Mouse (Mus musculus) bone marrow, adult 2 months (tissue): ENCODE measurements around the gene Chl1. TPM values are rescaled to one million over a fixed set of nuclear protein-coding genes. Genes with fewer than 3 reads are reported as not detected.

Source experiments
- H3K27ac ChIP-seq: fragments of 200-500 bp; 2 replicates; pipeline ENCODE4 v1.5.1; 2012; ENCODE audit warnings: low read depth, mild to moderate bottlenecking, control low read depth, inconsistent platforms, low read length; ENCODE audit not compliant: control insufficient read depth, poor library complexity, insufficient read depth
- H3K4me1 ChIP-seq: fragments of 200-500 bp; 2 replicates; pipeline ENCODE4 v1.6.1; 2011; ENCODE audit warnings: low read length; ENCODE audit not compliant: control insufficient read depth, insufficient read depth
- H3K4me3 ChIP-seq: fragments of 200-500 bp; replicated peaks from 2 replicates; pipeline ENCODE3; 2011; ENCODE audit warnings: mild to moderate bottlenecking, low read depth, low read length, control low read depth; ENCODE audit not compliant: control insufficient read depth
- CTCF ChIP-seq: fragments of 200-500 bp; IDR thresholded peaks from 2 replicates; pipeline ENCODE4 v1.5.1; 2011; ENCODE audit warnings: low read length, control low read depth; ENCODE audit not compliant: control insufficient read depth, insufficient read depth
- POLR2A ChIP-seq: fragments of 200-500 bp; IDR thresholded peaks from 2 replicates; pipeline ENCODE4 v1.6.1; 2011; ENCODE audit warnings: low read depth, mild to moderate bottlenecking, control low read depth, low read length, borderline replicate concordance; ENCODE audit not compliant: control insufficient read depth
- WGBS: fragments of 180-500 bp; shearing (Covaris S2); methylation state at CpG from one replicate; pipeline ENCODE4 v1.1.7; 2018; 5-methylcytosine and 5-hydroxymethylcytosine counted together
- polyA plus RNA-seq: library from polyadenylated mRNA; stranded (reverse); fragments of >200 nt; gene quantifications from 2 replicates; pipeline ENCODE4 v1.2.4, GENCODE M21; 2011; ENCODE audit warnings: low replicate concordance; ENCODE audit not compliant: missing spikeins, insufficient read depth, insufficient read length

Chl1 gene
- polyA plus RNA-seq, 1 experiment: 0.27 TPM

DNA sequence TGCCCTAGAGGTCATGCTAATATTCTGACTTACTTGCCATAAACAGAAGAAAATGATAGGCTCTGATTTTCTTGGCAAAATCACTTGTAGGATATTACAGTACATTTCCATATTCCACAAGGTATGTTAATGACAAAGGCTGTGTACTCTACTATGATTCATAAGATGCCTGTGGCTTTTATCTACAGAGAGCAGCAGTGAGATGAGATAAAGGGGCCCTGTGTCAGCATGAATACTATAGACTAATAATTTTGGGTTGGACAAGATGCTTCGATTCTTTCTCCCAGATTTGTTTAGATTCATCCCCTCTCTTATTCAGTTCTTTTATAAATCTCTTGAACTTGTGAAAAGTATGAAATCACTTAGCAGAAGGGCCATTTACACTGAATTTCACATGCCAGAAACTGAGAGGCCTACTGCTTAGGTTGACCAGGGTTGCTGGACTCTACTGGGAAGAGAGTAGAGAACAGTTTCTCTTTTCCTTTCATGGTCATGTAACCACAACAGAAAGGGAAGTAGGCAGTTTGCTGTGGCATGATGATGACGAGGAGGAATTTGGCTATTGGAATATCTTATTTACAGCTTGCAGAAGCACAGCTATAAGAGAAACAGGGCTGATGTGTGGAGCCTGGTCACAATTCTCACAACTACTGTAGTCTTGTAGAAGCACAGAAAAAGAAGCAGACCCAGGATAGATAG, 15.1 kb downstream of the Chl1 start:
- TF ChIP-seq POLR2A (no peak), CTCF (no peak)
- H3K4me3 ChIP-seq: no peak overlapping the region

DNA sequence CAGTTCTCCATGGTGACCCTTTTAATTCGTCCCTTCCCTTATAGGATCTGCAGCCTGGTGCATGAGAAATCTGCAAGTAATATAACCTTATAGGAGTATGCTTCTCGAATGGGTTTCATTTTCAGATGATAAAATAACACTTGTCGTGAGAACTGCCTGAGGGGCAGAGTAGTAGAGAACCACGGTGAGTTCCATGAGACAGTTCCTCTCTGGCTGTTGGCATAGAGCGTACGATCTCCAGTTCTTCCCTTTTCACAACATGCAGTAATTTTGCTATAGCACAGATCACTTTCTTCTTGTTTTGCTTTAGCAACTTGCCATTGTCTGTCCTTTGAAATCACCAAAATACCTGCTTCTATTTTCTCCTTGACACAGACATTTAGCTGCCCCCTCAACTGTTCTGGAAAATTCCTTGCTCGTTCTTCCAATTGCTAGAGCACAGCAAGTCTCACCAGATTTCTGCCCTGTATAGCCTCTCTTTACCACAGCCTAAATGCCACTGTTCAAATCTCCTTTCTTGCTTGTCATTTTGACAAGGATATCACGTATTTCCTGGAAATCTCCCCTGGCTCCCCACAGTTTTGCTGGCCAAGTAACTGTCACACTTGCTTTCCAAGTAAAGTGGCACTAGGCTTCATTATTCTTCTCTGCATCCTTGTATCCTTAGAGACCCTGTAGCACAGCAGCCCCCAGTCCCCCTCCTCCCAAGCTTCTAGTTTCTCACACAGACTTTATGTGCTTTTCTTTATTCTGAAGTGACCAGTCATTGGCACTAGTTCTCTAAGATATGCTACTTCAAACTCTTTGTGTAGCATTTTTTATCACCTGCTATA, 16.8 kb downstream of the Chl1 start:
- H3K4me3 ChIP-seq: no peak overlapping the region
- no peaks in the 10 kb centered on the region for H3K4me1 ChIP-seq
- no peak overlapping the region for H3K27ac ChIP-seq
- TF ChIP-seq CTCF: no peak
- no peak for TF ChIP-seq POLR2A
- 23% methylated on average over 8 of the region's 8 CpGs for WGBS

More for the DNA sequence above, 15.1 kb downstream of the Chl1 start:
- WGBS: 29% methylated on average over 2 of the region's 2 CpGs
- Histone ChIP-seq H3K27ac (no peak overlapping the region), H3K4me1 (no peaks in the 10 kb centered on the region)

DNA sequence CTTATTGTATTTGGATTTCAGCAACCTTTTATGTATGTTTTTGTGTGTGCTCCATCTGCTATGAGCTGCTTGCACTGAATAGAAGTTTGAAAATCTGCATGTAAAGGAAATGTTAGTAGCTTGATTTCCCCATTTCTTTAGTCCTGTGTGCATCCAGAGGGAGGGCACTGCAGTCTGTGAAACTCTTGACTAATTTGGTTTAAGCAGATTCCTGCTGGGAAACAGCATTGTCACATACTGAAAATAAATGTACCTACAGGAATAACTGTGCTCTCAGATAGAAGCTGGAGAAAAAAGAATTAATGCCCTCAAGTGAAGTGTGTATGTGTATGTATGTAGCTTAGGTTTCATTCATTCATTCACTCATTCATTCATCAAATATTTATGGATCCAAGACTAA, 22.7 kb downstream of the Chl1 start:
- no peak overlapping the region for H3K4me3 ChIP-seq
- no peaks in the 10 kb centered on the region for H3K4me1 ChIP-seq
- TF ChIP-seq CTCF (no peak), POLR2A (no peak)
- H3K27ac ChIP-seq: no peak overlapping the region

DNA sequence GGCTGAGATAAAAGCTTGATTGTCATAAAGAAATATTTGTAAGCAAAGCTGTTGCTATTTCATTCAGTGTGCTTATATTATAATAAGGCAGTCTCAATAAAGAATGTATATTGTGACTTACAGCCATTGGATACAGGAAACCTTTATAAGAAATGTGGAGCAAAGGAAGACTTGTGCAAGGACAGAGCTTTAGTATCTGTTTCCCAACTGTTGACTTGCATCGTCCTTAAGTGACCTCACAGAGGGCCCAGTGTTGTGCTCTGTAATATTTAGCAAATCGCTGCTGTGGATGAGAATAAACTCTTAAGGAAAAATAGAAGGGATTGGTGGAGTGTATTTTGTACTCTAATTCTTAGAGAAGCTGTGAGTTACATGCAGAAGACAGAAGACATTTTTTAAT, 23.6 kb downstream of the Chl1 start:
- Histone ChIP-seq H3K4me1 (no peaks in the 10 kb centered on the region), H3K4me3 (no peak overlapping the region), H3K27ac (no peak overlapping the region)
- TF ChIP-seq CTCF (no peak), POLR2A (no peak)
- WGBS: 62% methylated on average over 2 of the region's 2 CpGs

DNA sequence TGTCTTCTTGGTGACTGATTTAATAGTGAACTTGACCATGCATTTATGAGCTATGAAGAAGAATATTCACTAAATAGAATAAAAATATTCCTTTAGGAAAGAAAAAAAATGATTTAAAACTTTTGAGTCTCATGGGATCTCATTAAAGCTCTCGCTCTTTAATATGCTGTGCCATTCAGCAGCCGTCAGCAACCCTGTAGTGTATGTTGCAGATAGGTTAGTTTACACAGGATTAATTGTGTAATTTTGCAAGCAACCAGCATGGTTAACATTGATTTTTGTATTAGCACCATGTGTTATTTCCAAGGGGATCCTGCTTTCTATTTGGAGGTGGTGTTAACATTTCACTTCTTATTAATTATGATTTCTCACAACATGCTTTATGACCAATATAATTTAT, 32.2 kb downstream of the Chl1 start:
- TF ChIP-seq POLR2A: no peak
- TF ChIP-seq CTCF: no peak
- WGBS: 83% methylated on average over 2 of the region's 2 CpGs
- H3K4me1 ChIP-seq: no peaks in the 10 kb centered on the region

DNA sequence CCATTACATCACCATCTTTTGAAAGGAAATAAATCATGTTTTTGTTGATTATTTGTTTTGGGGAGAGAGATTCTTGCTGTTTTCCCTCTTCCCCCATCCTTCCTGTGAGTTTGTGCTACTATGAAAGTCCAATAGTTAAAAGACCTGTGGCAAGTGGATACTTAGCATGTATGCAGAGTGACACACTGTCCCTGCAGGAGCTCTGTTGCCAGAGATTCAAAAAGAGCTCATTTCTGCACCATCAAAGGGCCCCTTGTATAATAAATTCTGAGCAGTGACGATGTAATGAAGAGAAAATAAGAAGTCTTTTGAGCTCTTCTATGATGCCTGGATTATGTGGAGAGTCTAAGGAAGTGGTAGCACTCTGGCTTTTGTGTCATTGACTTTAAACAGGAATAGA, 33.4 kb downstream of the Chl1 start:
- Histone ChIP-seq H3K4me1 (no peaks in the 10 kb centered on the region), H3K27ac (no peak overlapping the region), H3K4me3 (no peak overlapping the region)
- TF ChIP-seq POLR2A (no peak), CTCF (no peak)
- 67% methylated on average over 1 of the region's 1 CpGs for WGBS

More for the DNA sequence above, 32.2 kb downstream of the Chl1 start:
- Histone ChIP-seq H3K4me3 (no peak overlapping the region), H3K27ac (no peak overlapping the region)

DNA sequence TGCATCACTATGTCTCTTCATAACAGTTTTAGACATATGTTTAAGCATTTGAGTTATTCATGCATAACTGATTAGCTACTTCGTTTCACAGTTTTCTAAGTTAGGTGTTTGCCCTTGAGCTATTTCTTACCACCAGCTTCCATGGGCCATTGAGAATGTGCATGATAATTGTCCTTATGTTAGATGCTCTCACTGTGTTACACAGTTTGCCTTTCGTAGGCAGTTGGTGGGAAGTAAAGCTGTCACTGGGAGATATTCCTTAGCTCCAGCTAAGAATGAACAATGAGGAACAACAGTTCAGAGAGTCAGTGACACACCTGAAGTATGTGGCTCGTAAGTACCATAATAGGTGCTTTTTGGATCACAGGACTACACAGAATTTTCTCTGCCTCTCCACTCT, 35.9 kb downstream of the Chl1 start:
- no peaks in the 10 kb centered on the region for H3K4me1 ChIP-seq
- H3K4me3 ChIP-seq: no peak overlapping the region
- H3K27ac ChIP-seq: no peak overlapping the region
- WGBS: 64% methylated on average over 3 of the region's 3 CpGs
- TF ChIP-seq POLR2A (no peak), CTCF (no peak)

DNA sequence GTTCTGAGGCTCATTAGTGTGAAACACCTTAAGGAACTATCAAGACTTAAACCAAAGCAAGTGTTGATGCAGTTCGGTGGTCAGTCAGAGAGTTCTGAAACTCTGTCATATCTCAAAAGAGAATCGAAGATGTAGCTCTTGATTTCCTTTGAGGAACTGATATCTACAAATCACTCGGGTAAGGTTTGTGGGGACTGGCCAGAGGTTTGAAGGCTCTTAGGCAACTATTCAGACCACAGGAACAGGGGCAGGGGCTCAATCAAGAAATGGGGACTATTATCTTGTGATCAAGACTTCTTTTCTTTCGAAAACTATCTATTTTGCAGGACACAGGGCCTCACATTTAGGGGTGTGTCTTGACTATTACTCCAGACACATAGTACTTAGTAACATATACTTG, 39.5 kb downstream of the Chl1 start:
- TF ChIP-seq CTCF (no peak), POLR2A (no peak)
- H3K4me3 ChIP-seq: no peak overlapping the region
- 32% methylated on average over 4 of the region's 4 CpGs for WGBS
- no peaks in the 10 kb centered on the region for H3K4me1 ChIP-seq
- H3K27ac ChIP-seq: no peak overlapping the region
